Mouse (Mus musculus) heart, postnatal 0 days (tissue): ENCODE results near the gene Enpp3. TPM values are rescaled to one million over a fixed set of nuclear protein-coding genes. Genes with fewer than 3 reads are reported as not detected.

Source experiments
- ATAC-seq: fragments of 200-750 bp; cut with Nextera tagmentation; 2 replicates; pipeline ENCODE4 v1.8.0; 2017; ENCODE audit warnings: low read depth, moderate number of reproducible peaks, moderate library complexity; ENCODE audit not compliant: insufficient read depth
- DNase-seq: peaks from one replicate; pipeline ENCODE4 v3.0.0-alpha.2; 2016; ENCODE audit warnings: low spot score
- H3K27ac ChIP-seq: fragments of 300-500 bp; sonication (generic); 2 replicates; pipeline ENCODE4 v1.5.1; 2014; ENCODE audit warnings: low read depth, mild to moderate bottlenecking
- H3K27me3 ChIP-seq: fragments of 300-500 bp; sonication (generic); 2 replicates; pipeline ENCODE4 v1.6.1; 2014; ENCODE audit warnings: low read length, mixed read lengths; ENCODE audit not compliant: control insufficient read depth, insufficient read depth
- H3K36me3 ChIP-seq: fragments of 300-500 bp; sonication (generic); replicated peaks from 2 replicates; pipeline ENCODE4 v1.6.1; 2014; ENCODE audit warnings: low read length, mixed read lengths; ENCODE audit not compliant: control insufficient read depth, insufficient read depth
- H3K4me1 ChIP-seq: fragments of 300-500 bp; sonication (generic); 2 replicates; pipeline ENCODE4 v1.6.1; 2014; ENCODE audit warnings: antibody characterized with exemption; ENCODE audit not compliant: control insufficient read depth, insufficient read depth
- H3K4me2 ChIP-seq: fragments of 300-500 bp; sonication (generic); 2 replicates; pipeline ENCODE4 v1.6.1; 2014; ENCODE audit warnings: low read depth, mild to moderate bottlenecking, low read length, moderate library complexity
- H3K4me3 ChIP-seq: fragments of 300-500 bp; sonication (generic); 2 replicates; pipeline ENCODE4 v1.5.1; 2014; ENCODE audit warnings: low read depth, low read length
- H3K9ac ChIP-seq: fragments of 300-500 bp; sonication (generic); replicated peaks from 2 replicates; pipeline ENCODE4 v1.6.1; 2014; ENCODE audit warnings: low read depth, low read length, mixed read lengths
- H3K9me3 ChIP-seq: fragments of 300-500 bp; sonication (generic); replicated peaks from 2 replicates; pipeline ENCODE4 v1.6.1; 2016; ENCODE audit warnings: low read length; ENCODE audit not compliant: control insufficient read depth
- CTCF ChIP-seq: IDR thresholded peaks from 2 replicates; pipeline ENCODE4 v1.5.1; 2016; ENCODE audit warnings: antibody characterized with exemption, control low read depth, low read depth
- EP300 ChIP-seq: IDR thresholded peaks from 2 replicates; pipeline ENCODE4 v1.6.1; 2016; ENCODE audit warnings: antibody characterized with exemption, low read depth
- WGBS: fragments of 180-500 bp; shearing (Covaris S2); extraction: QIAGEN DNeasy Blood & Tissue Kit; methylation state at CpG from one replicate; pipeline ENCODE4 v1.1.7; 2014; 5-methylcytosine and 5-hydroxymethylcytosine counted together
- polyA plus RNA-seq: library from polyadenylated mRNA; unstranded; fragments of >200 nt; fragmentation: Nextera tagmentation; extraction: Ambion mirVana; gene quantifications from 2 replicates; pipeline ENCODE4 v1.2.1, GENCODE M21; 2015
- total RNA-seq: library from RNA; depleted of rRNA; stranded (reverse); fragments of >200 nt; gene quantifications from 2 replicates; pipeline ENCODE4 v1.2.3, GENCODE M21; 2014; ENCODE audit warnings: low replicate concordance

Enpp3 gene
- total and polyA plus RNA-seq, 2 experiments from 2014 or later: 2.3 to 4.7 TPM

- TF ChIP-seq CTCF: no peak
- no peak for TF ChIP-seq EP300
- no peak overlapping the region for H3K4me2 ChIP-seq
- no peak for DNase-seq
- 38% methylated on average over 7 of the region's 7 CpGs for WGBS
- no peak overlapping the region for H3K4me3 ChIP-seq
- H3K9ac ChIP-seq: no peak overlapping the region
- H3K27me3 ChIP-seq: no peaks in the 10 kb centered on the region
- H3K36me3 ChIP-seq: no peaks in the 10 kb centered on the region
- no peak for ATAC-seq
- H3K9me3 ChIP-seq: no peaks in the 10 kb centered on the region
- H3K4me1 ChIP-seq: no peaks in the 10 kb centered on the region
- no peak overlapping the region for H3K27ac ChIP-seq
Measured at GRCm38 (mm10) chr10:24741229-24742198, 101.1 kb downstream of the Enpp3 start.

GRCm38 (mm10) chr10:24739171-24739570 lies 103.5 kb downstream of the Enpp3 start:
- ATAC-seq (no peak), DNase-seq (no peak)
- Histone ChIP-seq H3K4me3 (no peak overlapping the region), H3K27ac (no peak overlapping the region), H3K4me1 (no peaks in the 10 kb centered on the region), H3K36me3 (no peaks in the 10 kb centered on the region), H3K27me3 (no peaks in the 10 kb centered on the region), H3K4me2 (no peak overlapping the region), H3K9me3 (no peaks in the 10 kb centered on the region), H3K9ac (no peak overlapping the region)
- no peak for TF ChIP-seq CTCF
- TF ChIP-seq EP300: no peak
- WGBS: 59% methylated on average over 2 of the region's 2 CpGs

- no peak overlapping the region for H3K27ac ChIP-seq
- H3K36me3 ChIP-seq: no peaks in the 10 kb centered on the region
- no peak overlapping the region for H3K9ac ChIP-seq
- 52% methylated on average over 2 of the region's 2 CpGs for WGBS
- DNase-seq (no peak), ATAC-seq (no peak)
- no peak overlapping the region for H3K4me2 ChIP-seq
- H3K27me3 ChIP-seq: no peaks in the 10 kb centered on the region
- no peaks in the 10 kb centered on the region for H3K4me1 ChIP-seq
- no peak for TF ChIP-seq EP300
- TF ChIP-seq CTCF: no peak
- H3K9me3 ChIP-seq: no peaks in the 10 kb centered on the region
- no peak overlapping the region for H3K4me3 ChIP-seq
Measured at GRCm38 (mm10) chr10:24738456-24738855, 104.2 kb downstream of the Enpp3 start.

GRCm38 (mm10) chr10:24735027-24735777 lies 107.4 kb downstream of the Enpp3 start:
- no peak for ATAC-seq
- DNase-seq: no peak
- H3K4me3 ChIP-seq: no peak overlapping the region
- TF ChIP-seq EP300: no peak
- no peak for TF ChIP-seq CTCF
- no peaks in the 10 kb centered on the region for H3K27me3 ChIP-seq
- no peaks in the 10 kb centered on the region for H3K9me3 ChIP-seq
- H3K9ac ChIP-seq: no peak overlapping the region
- no peak overlapping the region for H3K27ac ChIP-seq
- H3K4me2 ChIP-seq: no peak overlapping the region
- 65% methylated on average over 5 of the region's 5 CpGs for whole genome bisulfite sequencing
- H3K4me1 ChIP-seq: no peaks in the 10 kb centered on the region
- H3K36me3 ChIP-seq: no peaks in the 10 kb centered on the region

GRCm38 (mm10) chr10:24727478-24727877 lies 115.1 kb downstream of the Enpp3 start:
- DNase-seq (no peak), ATAC-seq (no peak)
- Histone ChIP-seq H3K9ac (no peak overlapping the region), H3K9me3 (no peaks in the 10 kb centered on the region), H3K27ac (no peak overlapping the region), H3K27me3 (no peaks in the 10 kb centered on the region), H3K4me1 (no peaks in the 10 kb centered on the region), H3K36me3 (no peaks in the 10 kb centered on the region), H3K4me2 (no peak overlapping the region), H3K4me3 (no peak overlapping the region)
- no peak for TF ChIP-seq CTCF
- 79% methylated on average over 4 of the region's 4 CpGs for WGBS
